Mouse (Mus musculus): ENCODE measurements around the gene 6430548M08Rik. TPM values are rescaled to one million over a fixed set of nuclear protein-coding genes. Genes with fewer than 3 reads are reported as not detected.

6430548M08Rik gene
- polyA plus RNA-seq, 1 experiment from 2014 or later, result 36.8 TPM

GRCm38 (mm10) chr8:120189440-120189839 lies 75.5 kb downstream of the 6430548M08Rik start:
- no peak for ATAC-seq (ENCODE audit: low FRiP score, low read depth)
- Histone ChIP-seq H3K9ac (no peak overlapping the region), H3K4me2 (no peak overlapping the region), H3K36me3 (no peaks in the 10 kb centered on the region), H3K4me3 (no peak overlapping the region), H3K4me1 (replicated peaks) (peaks cover 37% of the 10 kb centered on the region), H3K9me3 (no peaks in the 10 kb centered on the region), H3K27ac (replicated peaks) (no peak overlapping the region), H3K27me3 (no peaks in the 10 kb centered on the region)
- 85% methylated on average over 6 of the region's 6 CpGs for WGBS

- Histone ChIP-seq H3K4me3 (no peak overlapping the region), H3K27ac (replicated peaks) (peak overlapping the region; percentile 59), H3K9me3 (no peaks in the 10 kb centered on the region), H3K27me3 (no peaks in the 10 kb centered on the region), H3K4me1 (replicated peaks) (peaks cover 31% of the 10 kb centered on the region), H3K36me3 (no peaks in the 10 kb centered on the region), H3K9ac (no peak overlapping the region), H3K4me2 (no peak overlapping the region)
- 78% methylated on average over 17 of the region's 17 CpGs for WGBS
- no peak for ATAC-seq (ENCODE audit: low FRiP score, low read depth)
Observed at GRCm38 (mm10) chr8:120190107-120190809, 76.3 kb downstream of the 6430548M08Rik start.

GRCm38 (mm10) chr8:120190810-120191413 lies 77.0 kb downstream of the 6430548M08Rik start:
- Histone ChIP-seq H3K4me3 (no peak overlapping the region), H3K4me2 (peak overlapping the region; percentile 54), H3K36me3 (no peaks in the 10 kb centered on the region), H3K4me1 (replicated peaks) (peaks cover 25% of the 10 kb centered on the region), H3K9ac (no peak overlapping the region), H3K9me3 (no peaks in the 10 kb centered on the region), H3K27ac (replicated peaks) (peak overlapping the region; percentile 85), H3K27me3 (no peaks in the 10 kb centered on the region)
- ATAC-seq (ENCODE audit: low FRiP score, low read depth), result peak; percentile 85
- WGBS, result 42% methylated on average over 18 of the region's 20 CpGs

GRCm38 (mm10) chr8:120191633-120192032 lies 77.7 kb downstream of the 6430548M08Rik start:
- Histone ChIP-seq H3K27me3 (no peaks in the 10 kb centered on the region), H3K27ac (replicated peaks) (peak overlapping the region; percentile 85; the same call in 1 of the 2 replicates), H3K36me3 (no peaks in the 10 kb centered on the region), H3K4me2 (no peak overlapping the region), H3K4me3 (no peak overlapping the region), H3K9me3 (no peaks in the 10 kb centered on the region), H3K4me1 (replicated peaks) (peaks cover 18% of the 10 kb centered on the region), H3K9ac (no peak overlapping the region)
- ATAC-seq (ENCODE audit: low FRiP score, low read depth), result no peak
- WGBS, result 64% methylated on average over 5 of the region's 5 CpGs

- Histone ChIP-seq H3K9me3 (no peaks in the 10 kb centered on the region), H3K27ac (replicated peaks) (no peak overlapping the region), H3K27me3 (no peaks in the 10 kb centered on the region), H3K4me1 (replicated peaks) (peaks cover 16% of the 10 kb centered on the region), H3K4me2 (no peak overlapping the region), H3K9ac (no peak overlapping the region), H3K4me3 (no peak overlapping the region), H3K36me3 (no peaks in the 10 kb centered on the region)
- no peak for ATAC-seq (ENCODE audit: low FRiP score, low read depth)
- 97% methylated on average over 5 of the region's 5 CpGs for WGBS
Observed at GRCm38 (mm10) chr8:120192118-120192517, 78.2 kb downstream of the 6430548M08Rik start.

- Histone ChIP-seq H3K27ac (replicated peaks) (no peak overlapping the region), H3K4me1 (replicated peaks) (no peaks in the 10 kb centered on the region), H3K9me3 (no peaks in the 10 kb centered on the region), H3K4me2 (no peak overlapping the region), H3K36me3 (no peaks in the 10 kb centered on the region), H3K4me3 (no peak overlapping the region), H3K9ac (no peak overlapping the region), H3K27me3 (no peaks in the 10 kb centered on the region)
- WGBS, result 88% methylated on average over 6 of the region's 6 CpGs
- no peak for ATAC-seq (ENCODE audit: low FRiP score, low read depth)
Observed at GRCm38 (mm10) chr8:120201351-120201750, 87.4 kb downstream of the 6430548M08Rik start.

- Histone ChIP-seq H3K9ac (no peak overlapping the region), H3K4me3 (no peak overlapping the region), H3K36me3 (no peaks in the 10 kb centered on the region), H3K4me1 (replicated peaks) (no peaks in the 10 kb centered on the region), H3K9me3 (no peaks in the 10 kb centered on the region), H3K27ac (replicated peaks) (no peak overlapping the region), H3K27me3 (no peaks in the 10 kb centered on the region), H3K4me2 (no peak overlapping the region)
- no peak for ATAC-seq (ENCODE audit: low FRiP score, low read depth)
- WGBS, result 57% methylated on average over 3 of the region's 3 CpGs
Observed at GRCm38 (mm10) chr8:120202546-120202945, 88.6 kb downstream of the 6430548M08Rik start.

- H3K27me3 ChIP-seq, result no peaks in the 10 kb centered on the region
- no peak overlapping the region for H3K4me2 ChIP-seq
- no peak for ATAC-seq (ENCODE audit: low FRiP score, low read depth)
- H3K27ac ChIP-seq (replicated peaks), result no peak overlapping the region
- no peak overlapping the region for H3K4me3 ChIP-seq
- H3K4me1 ChIP-seq (replicated peaks), result no peaks in the 10 kb centered on the region
- no peaks in the 10 kb centered on the region for H3K36me3 ChIP-seq
- H3K9ac ChIP-seq, result no peak overlapping the region
- WGBS, result 72% methylated on average over 7 of the region's 7 CpGs
- H3K9me3 ChIP-seq, result no peaks in the 10 kb centered on the region
Observed at GRCm38 (mm10) chr8:120204736-120205360, 90.9 kb downstream of the 6430548M08Rik start.

GRCm38 (mm10) chr8:120205916-120206315 lies 92.0 kb downstream of the 6430548M08Rik start:
- no peaks in the 10 kb centered on the region for H3K9me3 ChIP-seq

GRCm38 (mm10) chr8:120207364-120207763 lies 93.4 kb downstream of the 6430548M08Rik start:
- Histone ChIP-seq H3K9me3 (no peaks in the 10 kb centered on the region), H3K9ac (no peak overlapping the region), H3K4me3 (no peak overlapping the region), H3K27me3 (no peaks in the 10 kb centered on the region), H3K36me3 (no peaks in the 10 kb centered on the region), H3K4me1 (replicated peaks) (peaks cover 6% of the 10 kb centered on the region), H3K4me2 (no peak overlapping the region), H3K27ac (replicated peaks) (no peak overlapping the region)
- ATAC-seq (ENCODE audit: low FRiP score, low read depth), result no peak
- 83% methylated on average over 8 of the region's 8 CpGs for WGBS

More at GRCm38 (mm10) chr8:120205916-120206315, 92.0 kb downstream of the 6430548M08Rik start:
- ATAC-seq (ENCODE audit: low FRiP score, low read depth), result no peak
- no peak overlapping the region for H3K4me2 ChIP-seq
- H3K27ac ChIP-seq (replicated peaks), result no peak overlapping the region
- no peaks in the 10 kb centered on the region for H3K27me3 ChIP-seq
- 82% methylated on average over 9 of the region's 9 CpGs for WGBS
- H3K36me3 ChIP-seq, result no peaks in the 10 kb centered on the region
- no peak overlapping the region for H3K4me3 ChIP-seq
- no peak overlapping the region for H3K9ac ChIP-seq
- H3K4me1 ChIP-seq (replicated peaks), result 0 out of 2 replicates have a peak, but pooled peaks cover under 1% of the 10 kb centered on the region

GRCm38 (mm10) chr8:120208113-120208512 lies 94.2 kb downstream of the 6430548M08Rik start:
- H3K36me3 ChIP-seq, result no peaks in the 10 kb centered on the region
- peaks cover 6% of the 10 kb centered on the region for H3K4me1 ChIP-seq (replicated peaks)
- no peaks in the 10 kb centered on the region for H3K27me3 ChIP-seq
- H3K4me3 ChIP-seq, result no peak overlapping the region
- 58% methylated on average over 11 of the region's 11 CpGs for WGBS
- H3K27ac ChIP-seq (replicated peaks), result no peak overlapping the region
- H3K9ac ChIP-seq, result no peak overlapping the region
- H3K9me3 ChIP-seq, result no peaks in the 10 kb centered on the region
- ATAC-seq (ENCODE audit: low FRiP score, low read depth), result no peak
- no peak overlapping the region for H3K4me2 ChIP-seq

GRCm38 (mm10) chr8:120211345-120211744 lies 97.4 kb downstream of the 6430548M08Rik start:
- 17% methylated on average over 4 of the region's 4 CpGs for WGBS
- ATAC-seq (ENCODE audit: low FRiP score, low read depth), result no peak
- Histone ChIP-seq H3K4me3 (no peak overlapping the region), H3K9me3 (no peaks in the 10 kb centered on the region), H3K4me1 (replicated peaks) (peaks cover 26% of the 10 kb centered on the region), H3K9ac (no peak overlapping the region), H3K4me2 (no peak overlapping the region), H3K27ac (replicated peaks) (no peak overlapping the region), H3K36me3 (no peaks in the 10 kb centered on the region), H3K27me3 (no peaks in the 10 kb centered on the region)
